ENCODE assay signal across 8 mouse cellular contexts in genomic region chrX:12151269-12151995, GRCm38 (mm10). TPM values are rescaled to one million over a fixed set of nuclear protein-coding genes. Genes with fewer than 3 reads are reported as not detected.
DNase-seq lines count a peak whose midpoint lies in the region; ATAC-seq and TF ChIP-seq lines count a peak whose summit lies in the region.

No protein-coding gene starts in this region.

- H3K9ac ChIP-seq in hindbrain, postnatal 0 days (replicated peaks; ENCODE audit: low read length): 0 out of 2 replicates have a peak overlapping the region, but pooled peaks have one; percentile 13

- H3K27ac ChIP-seq in gastrocnemius, adult 2 months: peak overlapping the region; percentile 54; the same call in 1 of the 2 replicates
- H3K27ac ChIP-seq in hindbrain, postnatal 0 days: no peak overlapping the region; the same call in 1 of the 2 replicates

- DNase-seq in gastrocnemius, adult 2 months: no peak
- DNase-seq in gastrocnemius, postnatal 14 days: no peak
- DNase-seq in B cell, adult 2 months: peak; percentile 74 to 75
- DNase-seq in embryo, embryonic 10 days (ENCODE audit: low spot score): peak; percentile 11
- peak; percentile 62 for DNase-seq in hindbrain, postnatal 0 days (ENCODE audit: low spot score)
- peak; percentile 54 to 64 for DNase-seq in thymus, postnatal 10 days (ENCODE audit: low spot score in 2 of 2)
- no peak for DNase-seq in left cerebral cortex, adult 9 months (ENCODE audit: low spot score in 2 of 2)

- peak; percentile 76 for ATAC-seq in hindbrain, postnatal 0 days
- 0 out of 2 replicates have a peak, but pooled peaks have one; percentile 17 for ATAC-seq in megakaryocyte progenitor cell, adult 5-6 weeks (replicated peaks; ENCODE audit: poor library complexity)

- no peaks in the 10 kb centered on the region for H3K36me3 ChIP-seq in hindbrain, postnatal 0 days (ENCODE audit: insufficient read depth, low read length)

- H3K4me2 ChIP-seq in hindbrain, postnatal 0 days (ENCODE audit: low read depth, low read length): peak overlapping the region; percentile 55

- TF ChIP-seq CTCF in gastrocnemius, adult 2 months (IDR thresholded peaks at IDR 0.05): no peak
- no peak for TF ChIP-seq CTCF in hindbrain, postnatal 0 days (IDR thresholded peaks at IDR 0.05; ENCODE audit: low read depth)

- H3K4me1 ChIP-seq in hindbrain, postnatal 0 days (ENCODE audit: insufficient read depth, low read length): no peaks in the 10 kb centered on the region

- no peaks in the 10 kb centered on the region; the same call in 1 of the 2 replicates for H3K27me3 ChIP-seq in hindbrain, postnatal 0 days (ENCODE audit: insufficient read depth, low read length)

- WGBS in hindbrain, postnatal 0 days: 6% methylated on average over 43 of the region's 43 CpGs

- intact Hi-C loops in gastrocnemius, adult 2 months (cut with DNase I): loop anchor here (10.0 kb wide), 1 partner anchor 517 kb away; no protein-coding TSS in a partner anchor
- intact Hi-C loops in gastrocnemius, postnatal 14 days (cut with DNase I; ENCODE audit: low total_unique reads): no loop called here

- H3K9me3 ChIP-seq in hindbrain, postnatal 0 days (ENCODE audit: low read length): no peaks in the 10 kb centered on the region

- peak overlapping the region; percentile 60 for H3K4me3 ChIP-seq in gastrocnemius, adult 2 months
- peak overlapping the region; percentile 24 for H3K4me3 ChIP-seq in hindbrain, postnatal 0 days (ENCODE audit: low read length)

RNA-seq across cellular contexts. Expression of gene Bcor, which starts 8.7 kb away (rescaled TPM):
- total RNA-seq in gastrocnemius, adult 2 months (2021): 10 to 100 TPM; 14.9 to 17.1 TPM
- 10 to 100 TPM; 14.7 to 20.1 TPM for total RNA-seq in gastrocnemius, postnatal 14 days (2021)
- 22.6 and 27.3 TPM in 2 replicates for total RNA-seq in hindbrain, postnatal 0 days (2014; rRNA removed)
- 8.8 and 10.3 TPM in 2 replicates for polyA plus RNA-seq in hindbrain, postnatal 0 days (2015; fragmentation: Nextera tagmentation; extraction: Ambion mirVana)
- total RNA-seq in megakaryocyte progenitor cell, adult 5-6 weeks (2015): 35.3 and 42.7 TPM in 2 replicates
- 24.7 and 29.1 TPM in 2 replicates for total RNA-seq in megakaryocyte progenitor cell, adult 5-6 weeks (2017)

Comparison
In these comparisons a context has a peak if more than half of its experiments do, and no peak if none do; other contexts are left out.
1. DNase-seq: peak in B cell, adult 2 months (2 of 2), embryo, embryonic 10 days (single experiment), hindbrain, postnatal 0 days (single experiment) and thymus, postnatal 10 days (2 of 2); none in gastrocnemius, adult 2 months (single experiment), gastrocnemius, postnatal 14 days (single experiment) and left cerebral cortex, adult 9 months (0 of 2).